Mouse (Mus musculus): ENCODE results near the gene Apbb2.

- TF ChIP-seq CTCF (IDR thresholded peaks at IDR 0.05; ENCODE audit: control insufficient read depth, insufficient read depth, insufficient replicate concordance, low read depth, low read length), result no peak
- no peak for TF ChIP-seq POLR2A (IDR thresholded peaks at IDR 0.05; ENCODE audit: control insufficient read depth, low read depth, low read length)
Observed at GRCm38 (mm10) chr5:66515271-66515670, 103.3 kb downstream of the Apbb2 start.
